Mouse (Mus musculus) heart, adult 2 months (tissue): ENCODE results near the gene Tmod1. TPM values are rescaled to one million over a fixed set of nuclear protein-coding genes. Genes with fewer than 3 reads are reported as not detected.

Experiments
- DNase-seq, 2 experiments: peaks; one replicate each; pipeline ENCODE4 v3.0.0; 2021
- H3K27ac ChIP-seq: fragments of 200-600 bp; 2 replicates; pipeline ENCODE4 v1.8.1; 2022
- H3K27me3 ChIP-seq: fragments of 200-500 bp; 2 replicates; pipeline ENCODE4 v1.6.1; 2012; ENCODE audit warnings: mild to moderate bottlenecking, low read length, inconsistent platforms, mixed read lengths; ENCODE audit not compliant: control insufficient read depth, insufficient read depth
- H3K36me3 ChIP-seq: fragments of 200-500 bp; 2 replicates; pipeline ENCODE4 v1.6.1; 2012; ENCODE audit warnings: low read length, inconsistent platforms; ENCODE audit not compliant: control insufficient read depth, insufficient read depth
- H3K4me1 ChIP-seq: fragments of 200-500 bp; 2 replicates; pipeline ENCODE4 v1.6.1; 2011; ENCODE audit warnings: low read length; ENCODE audit not compliant: control insufficient read depth, insufficient read depth
- H3K4me3 ChIP-seq: fragments of 200-600 bp; 2 replicates; pipeline ENCODE4 v1.8.1; 2022
- H3K79me2 ChIP-seq: fragments of 200-500 bp; replicated peaks from 2 replicates; pipeline ENCODE4 v1.6.1; 2012; ENCODE audit warnings: mild to moderate bottlenecking, inconsistent platforms, low read length, moderate library complexity, mixed read lengths; ENCODE audit not compliant: control insufficient read depth, insufficient read depth
- H3K9ac ChIP-seq: fragments of 200-500 bp; 2 replicates; pipeline ENCODE4 v1.6.1; 2012; ENCODE audit warnings: low read depth, mild to moderate bottlenecking, control low read depth, inconsistent platforms, low read length, mixed read lengths
- CTCF ChIP-seq: fragments of 200-600 bp; IDR thresholded peaks from 2 replicates; pipeline ENCODE4 v1.8.1; 2022; ENCODE audit warnings: antibody characterized with exemption, mild to moderate bottlenecking, moderate library complexity
- EP300 ChIP-seq: fragments of 200-500 bp; IDR thresholded peaks from 2 replicates; pipeline ENCODE4 v1.6.1; 2011; ENCODE audit warnings: low read depth, low read length, control low read depth; ENCODE audit not compliant: insufficient read depth
- POLR2A ChIP-seq: fragments of 200-500 bp; IDR thresholded peaks from 2 replicates; pipeline ENCODE4 v1.6.1; 2011; ENCODE audit warnings: mild to moderate bottlenecking, low read depth, low read length, control low read depth; ENCODE audit not compliant: insufficient read depth
- WGBS: fragments of 180-500 bp; shearing (Covaris S2); methylation state at CpG from one replicate; pipeline ENCODE4 v1.1.7; 2018; 5-methylcytosine and 5-hydroxymethylcytosine counted together
- intact Hi-C: fragments of 180-260 bp; cut with DNase I; formaldehyde crosslinking; loops from one replicate; pipeline ENCODE4 v1.15.1; 2025
- polyA plus RNA-seq: library from polyadenylated mRNA; depleted of rRNA; stranded (reverse); fragments of >200 nt; gene quantifications from 2 replicates; pipeline ENCODE4 v1.2.3, GENCODE M21; 2012
- total RNA-seq, 2 experiments: library from RNA; stranded (reverse); gene quantifications; 2 replicates each; pipeline ENCODE4 v1.2.3; 2021

The Tmod1 gene
- total and polyA plus RNA-seq, 3 experiments: 142 to 264 (median 250) TPM

DNA sequence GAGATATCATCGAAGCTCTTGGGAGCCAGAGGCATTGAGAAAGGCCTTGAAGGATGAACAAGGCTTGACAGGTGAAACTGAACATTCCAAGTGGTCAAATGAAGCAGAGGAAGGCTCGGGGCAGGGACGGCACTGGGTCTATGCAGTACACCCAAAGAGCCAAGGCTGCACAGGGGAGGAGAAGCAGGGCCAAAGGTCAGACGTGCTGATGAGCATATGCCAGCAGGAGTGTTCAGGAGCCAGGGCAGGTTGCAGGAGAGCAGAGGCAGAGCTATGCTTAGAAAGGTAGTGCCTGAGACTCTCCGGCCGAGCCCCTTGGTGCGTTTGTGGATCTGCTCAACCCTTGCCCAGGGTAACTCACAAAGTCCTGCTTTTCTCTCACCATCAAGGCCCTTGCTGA lies 57.8 kb downstream of the Tmod1 start:
- Histone ChIP-seq H3K27me3 (no peaks in the 10 kb centered on the region), H3K9ac (no peak overlapping the region), H3K36me3 (no peaks in the 10 kb centered on the region), H3K4me3 (no peak overlapping the region), H3K4me1 (peaks cover 6% of the 10 kb centered on the region; the same call in 1 of the 2 replicates), H3K27ac (no peak overlapping the region), H3K79me2 (no peaks in the 10 kb centered on the region)
- 93% methylated on average over 7 of the region's 7 CpGs for WGBS
- intact Hi-C loops: no loop called here
- TF ChIP-seq POLR2A: no peak
- TF ChIP-seq EP300: no peak
- TF ChIP-seq CTCF: no peak
- DNase-seq: no peak

DNA sequence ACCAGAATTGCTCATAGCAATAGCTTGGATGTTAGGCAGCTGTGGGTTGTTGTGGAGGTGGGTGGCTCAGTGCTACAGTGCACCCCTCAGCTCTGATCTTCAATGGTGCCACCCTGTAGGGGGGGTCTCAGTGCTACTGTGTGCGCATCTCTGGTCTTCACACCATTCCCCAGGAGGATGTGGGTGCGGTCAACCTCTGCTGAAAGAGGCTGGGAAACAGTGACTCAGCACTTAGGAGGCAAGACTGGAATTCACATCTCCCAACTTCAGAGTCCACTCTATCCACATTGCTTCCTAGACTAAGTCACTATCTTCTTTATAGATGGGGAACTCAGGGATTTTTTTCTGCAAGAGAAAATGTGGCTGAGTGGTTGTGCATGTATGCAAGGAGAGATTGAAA lies 58.9 kb downstream of the Tmod1 start:
- intact Hi-C loops: no loop called here
- 79% methylated on average over 2 of the region's 2 CpGs for WGBS
- H3K36me3 ChIP-seq: no peaks in the 10 kb centered on the region
- H3K9ac ChIP-seq: no peak overlapping the region
- TF ChIP-seq CTCF (no peak), POLR2A (no peak), EP300 (no peak)
- no peak for DNase-seq
- H3K4me1 ChIP-seq: peaks cover 6% of the 10 kb centered on the region; the same call in 1 of the 2 replicates
- H3K27ac ChIP-seq: no peak overlapping the region
- no peak overlapping the region for H3K4me3 ChIP-seq
- no peaks in the 10 kb centered on the region for H3K79me2 ChIP-seq
- no peaks in the 10 kb centered on the region for H3K27me3 ChIP-seq

DNA sequence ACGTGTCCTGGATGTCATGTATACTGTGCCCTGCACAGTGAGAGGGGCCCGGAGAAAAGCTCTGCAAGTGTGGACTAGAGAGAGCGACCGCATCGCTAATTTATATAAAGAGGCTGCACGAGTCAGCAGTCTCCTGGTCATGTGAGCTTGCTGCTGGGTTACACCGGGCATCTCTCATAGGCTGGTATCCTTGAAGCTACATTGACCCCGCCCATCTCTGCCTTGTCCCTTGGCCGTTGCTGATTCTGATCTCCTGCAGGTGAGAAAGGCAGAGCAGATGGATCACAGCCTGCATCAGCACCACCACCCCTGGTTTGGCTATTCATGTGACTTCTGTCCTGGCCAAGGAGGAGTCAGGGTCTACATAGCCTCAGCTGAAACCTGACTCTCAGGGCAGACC lies 60.4 kb downstream of the Tmod1 start:
- Histone ChIP-seq H3K27ac (no peak overlapping the region), H3K27me3 (no peaks in the 10 kb centered on the region), H3K4me1 (peaks cover 6% of the 10 kb centered on the region; the same call in 1 of the 2 replicates), H3K4me3 (no peak overlapping the region), H3K9ac (no peak overlapping the region), H3K79me2 (no peaks in the 10 kb centered on the region), H3K36me3 (no peaks in the 10 kb centered on the region)
- TF ChIP-seq EP300 (no peak), POLR2A (no peak), CTCF (no peak)
- intact Hi-C loops: no loop called here
- DNase-seq: no peak
- 76% methylated on average over 9 of the region's 9 CpGs for WGBS

DNA sequence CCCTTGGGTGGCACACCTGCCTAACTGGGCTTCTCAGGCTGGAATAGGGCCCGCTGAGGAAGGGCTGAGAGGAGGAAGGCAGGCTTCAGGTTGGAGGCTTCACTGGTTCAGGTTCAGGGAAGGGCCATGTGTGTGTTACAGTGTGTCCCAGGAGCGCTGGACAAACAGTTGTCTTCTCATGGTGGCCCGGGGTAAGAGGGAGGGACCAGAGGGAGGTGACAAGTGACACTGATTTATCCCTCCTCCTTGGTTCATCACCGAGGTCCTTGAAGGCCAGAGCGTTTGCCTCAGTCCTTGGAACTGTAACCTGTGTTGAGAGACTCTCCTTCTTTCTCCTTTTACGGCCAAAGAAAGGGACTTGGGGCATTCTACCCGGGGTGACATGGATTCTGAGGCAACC lies 61.8 kb downstream of the Tmod1 start:
- no peak overlapping the region for H3K9ac ChIP-seq
- peak overlapping the region; percentile 51 for H3K27ac ChIP-seq
- no peak for TF ChIP-seq POLR2A
- TF ChIP-seq EP300: no peak
- TF ChIP-seq CTCF: no peak
- no peaks in the 10 kb centered on the region for H3K27me3 ChIP-seq
- 39% methylated on average over 7 of the region's 7 CpGs for WGBS
- DNase-seq: no peak
- no peaks in the 10 kb centered on the region for H3K79me2 ChIP-seq
- H3K36me3 ChIP-seq: no peaks in the 10 kb centered on the region
- peaks cover 6% of the 10 kb centered on the region; the same call in 1 of the 2 replicates for H3K4me1 ChIP-seq
- intact Hi-C loops: no loop called here
- H3K4me3 ChIP-seq: no peak overlapping the region

DNA sequence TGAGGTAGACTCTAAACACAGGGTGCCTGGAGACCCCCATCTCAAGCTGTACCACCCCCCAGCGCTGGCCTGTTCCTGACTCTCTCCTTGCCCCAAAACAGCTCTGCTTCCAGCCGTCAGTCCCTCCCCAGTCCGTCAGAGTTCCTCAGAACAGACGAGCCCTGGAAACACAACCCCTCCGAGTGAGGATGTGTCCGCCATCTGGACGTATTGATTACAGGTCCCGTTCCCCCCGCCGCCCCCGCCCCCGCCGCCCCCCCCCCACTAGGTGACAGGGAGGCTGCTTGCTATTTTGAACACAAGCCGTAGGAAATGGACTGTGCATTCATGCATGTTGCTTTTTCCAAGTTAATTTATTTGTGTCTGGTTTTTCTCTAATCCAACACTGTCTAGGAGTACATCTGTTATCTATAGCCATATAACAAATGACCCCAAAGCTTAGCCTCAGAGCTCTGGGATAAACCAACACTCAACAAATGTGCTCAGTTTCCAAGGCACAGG lies 62.5 kb downstream of the Tmod1 start:
- DNase-seq: no peak
- H3K79me2 ChIP-seq: no peaks in the 10 kb centered on the region
- H3K4me3 ChIP-seq: no peak overlapping the region
- no peak overlapping the region for H3K9ac ChIP-seq
- no peak overlapping the region; the same call in 1 of the 2 replicates for H3K27ac ChIP-seq
- 28% methylated on average over 14 of the region's 14 CpGs for WGBS
- no peaks in the 10 kb centered on the region for H3K36me3 ChIP-seq
- peaks cover 6% of the 10 kb centered on the region; the same call in 1 of the 2 replicates for H3K4me1 ChIP-seq
- intact Hi-C loops: no loop called here
- TF ChIP-seq POLR2A (no peak), EP300 (no peak), CTCF (no peak)
- no peaks in the 10 kb centered on the region for H3K27me3 ChIP-seq

DNA sequence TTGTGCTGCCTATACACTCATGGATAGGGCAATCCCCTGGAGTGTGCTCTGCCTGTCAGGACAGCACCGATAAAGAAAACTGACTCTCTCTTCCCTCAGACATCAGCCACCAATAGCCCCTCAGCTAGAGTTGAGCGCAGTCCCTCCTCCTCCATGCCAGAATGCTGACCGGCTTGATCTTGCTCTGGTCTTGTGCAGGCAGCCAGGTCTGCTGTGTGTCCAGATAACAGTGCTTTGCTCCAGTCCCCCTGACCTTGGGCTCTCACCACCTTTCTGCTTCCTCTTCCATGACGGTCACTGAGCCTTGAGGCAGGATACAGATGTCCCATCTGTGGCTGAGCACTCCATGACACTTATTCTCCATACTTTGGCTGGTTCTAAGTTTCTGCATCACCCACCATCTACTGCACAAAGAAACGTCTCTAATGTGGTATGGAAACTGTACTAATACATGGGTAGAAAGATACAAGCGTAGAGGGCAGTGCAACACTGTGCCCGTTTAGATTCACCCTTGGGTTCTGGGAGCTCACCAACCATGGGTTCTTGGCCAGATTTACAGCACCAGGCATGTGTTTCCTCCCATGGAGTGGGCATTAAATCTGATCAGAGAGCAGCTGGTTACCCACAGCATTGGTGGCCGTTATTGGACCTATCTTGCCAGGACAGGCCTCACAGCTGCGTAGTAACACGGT lies 63.5 kb downstream of the Tmod1 start:
- Histone ChIP-seq H3K9ac (no peak overlapping the region), H3K4me3 (no peak overlapping the region), H3K4me1 (peaks cover 6% of the 10 kb centered on the region; the same call in 1 of the 2 replicates), H3K27me3 (no peaks in the 10 kb centered on the region), H3K36me3 (no peaks in the 10 kb centered on the region), H3K27ac (no peak overlapping the region), H3K79me2 (no peaks in the 10 kb centered on the region)
- TF ChIP-seq EP300: no peak
- TF ChIP-seq CTCF: no peak
- TF ChIP-seq POLR2A: no peak
- intact Hi-C loops: no loop called here
- no peak for DNase-seq
- WGBS: 76% methylated on average over 10 of the region's 10 CpGs
